Mouse (Mus musculus) frontal cortex, postnatal 14 days (tissue): ENCODE measurements around the gene Tmem98.

Experiments
- DNase-seq, 2 experiments: peaks; one replicate each; pipeline ENCODE4 v3.0.0; 2022; ENCODE audit warnings: low spot score in 2 of 2

Gene Tmem98

DNA sequence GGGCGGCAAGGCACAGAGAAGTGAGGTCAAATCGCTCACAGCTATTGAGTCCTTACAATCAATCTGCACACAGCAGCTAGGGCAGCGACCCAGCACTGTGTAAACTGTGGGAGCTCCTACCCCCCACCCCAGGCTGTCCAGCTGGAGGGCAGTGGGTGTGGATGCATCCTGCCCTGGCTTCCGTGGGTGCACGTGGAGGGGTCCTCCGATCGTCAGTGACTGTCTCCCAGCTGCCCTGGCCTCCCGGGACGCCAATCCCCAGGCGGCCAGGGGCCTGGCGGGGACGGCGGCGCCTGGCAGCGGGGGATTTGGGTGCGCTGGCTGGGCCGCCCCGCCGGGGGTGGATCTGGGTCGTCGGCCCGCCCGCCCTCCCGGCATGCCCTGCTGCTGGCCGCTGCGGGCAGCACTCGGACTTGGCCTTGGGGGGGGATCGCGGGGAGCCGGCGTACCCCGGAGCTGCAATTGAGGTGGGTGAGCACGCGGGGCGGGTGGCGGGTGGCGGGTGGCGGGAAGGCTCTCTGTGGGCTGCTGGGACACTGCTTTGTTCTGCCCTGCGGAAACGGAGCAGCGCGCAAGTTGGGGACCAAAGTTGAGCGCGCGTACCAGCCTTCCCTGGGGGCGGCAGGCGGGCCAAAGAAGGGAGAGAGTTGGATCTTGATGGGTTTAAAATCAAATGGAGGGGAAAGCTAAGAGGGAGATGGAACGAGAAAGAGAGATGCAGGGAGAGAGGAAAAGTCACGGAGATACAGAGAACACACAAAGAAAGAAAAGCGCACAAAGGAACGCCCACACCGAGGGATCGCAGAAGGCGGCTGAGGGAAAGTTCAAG lies at the start of gene Tmem98:
Tmem98 (plus strand) TSS at position 183 of the 829 bp plus-strand sequence.
- no peak for DNase-seq

GRCm38 (mm10) chr11:80761285-80761974 lies 48.5 kb upstream of the Tmem98 start:
- no peak for DNase-seq

DNA sequence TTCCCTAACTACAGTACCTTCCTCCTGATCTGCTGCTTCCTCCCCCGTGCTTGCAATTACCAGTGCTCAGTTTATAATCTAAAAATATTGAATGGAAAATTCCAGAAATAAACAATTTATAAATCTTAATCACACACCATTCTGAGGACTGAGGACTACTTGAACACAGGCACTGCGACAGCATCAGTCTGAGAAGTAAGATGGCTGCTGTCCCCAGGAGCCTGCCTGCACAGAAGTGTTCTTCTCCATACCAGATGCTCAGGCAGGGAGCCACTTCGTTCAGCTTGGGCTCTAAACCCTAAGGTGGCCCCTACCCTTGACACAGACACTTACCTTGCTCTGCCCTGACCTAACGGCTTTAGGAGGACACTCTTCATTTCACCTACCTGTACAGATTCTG lies 47.9 kb upstream of the Tmem98 start:
- no peak for DNase-seq

GRCm38 (mm10) chr11:80766068-80766467 lies 43.9 kb upstream of the Tmem98 start:
- DNase-seq = no peak

GRCm38 (mm10) chr11:80766472-80767319 lies 43.3 kb upstream of the Tmem98 start:
- DNase-seq = no peak

DNA sequence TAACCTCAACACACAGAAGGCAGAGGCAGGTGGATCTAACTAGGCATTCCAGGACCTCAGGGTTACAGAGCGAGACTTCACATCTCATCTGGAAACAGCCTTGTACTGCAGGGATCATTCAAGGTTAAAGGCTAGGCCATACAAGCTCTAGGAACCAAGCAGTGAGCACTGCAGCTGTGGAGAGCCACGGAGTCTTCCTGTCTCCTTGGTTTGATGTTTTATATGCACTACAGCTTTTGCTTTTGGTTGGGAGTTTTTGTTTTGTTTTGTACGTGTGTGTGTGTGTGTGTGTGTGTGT lies 42.7 kb upstream of the Tmem98 start:
- no peak for DNase-seq

DNA sequence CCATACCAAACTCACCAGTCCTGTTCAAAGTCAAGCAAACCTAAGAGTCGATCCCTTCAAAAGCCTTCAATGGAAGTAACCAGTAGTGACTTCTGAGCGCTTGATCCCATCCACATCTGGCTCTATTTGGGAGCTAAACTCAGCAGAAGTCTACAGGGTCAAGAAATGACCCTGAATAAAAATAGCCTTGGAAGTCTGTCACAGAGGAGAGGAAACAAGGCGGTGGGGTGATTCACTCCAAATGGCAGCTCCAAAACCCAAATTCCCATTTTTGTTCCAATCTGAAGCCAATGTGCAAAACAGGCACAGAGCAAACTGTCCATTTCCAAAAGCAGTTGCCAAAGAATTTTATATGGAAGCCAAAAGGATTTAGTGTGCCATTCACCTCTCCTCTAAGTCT lies 38.8 kb upstream of the Tmem98 start:
- DNase-seq = no peak

DNA sequence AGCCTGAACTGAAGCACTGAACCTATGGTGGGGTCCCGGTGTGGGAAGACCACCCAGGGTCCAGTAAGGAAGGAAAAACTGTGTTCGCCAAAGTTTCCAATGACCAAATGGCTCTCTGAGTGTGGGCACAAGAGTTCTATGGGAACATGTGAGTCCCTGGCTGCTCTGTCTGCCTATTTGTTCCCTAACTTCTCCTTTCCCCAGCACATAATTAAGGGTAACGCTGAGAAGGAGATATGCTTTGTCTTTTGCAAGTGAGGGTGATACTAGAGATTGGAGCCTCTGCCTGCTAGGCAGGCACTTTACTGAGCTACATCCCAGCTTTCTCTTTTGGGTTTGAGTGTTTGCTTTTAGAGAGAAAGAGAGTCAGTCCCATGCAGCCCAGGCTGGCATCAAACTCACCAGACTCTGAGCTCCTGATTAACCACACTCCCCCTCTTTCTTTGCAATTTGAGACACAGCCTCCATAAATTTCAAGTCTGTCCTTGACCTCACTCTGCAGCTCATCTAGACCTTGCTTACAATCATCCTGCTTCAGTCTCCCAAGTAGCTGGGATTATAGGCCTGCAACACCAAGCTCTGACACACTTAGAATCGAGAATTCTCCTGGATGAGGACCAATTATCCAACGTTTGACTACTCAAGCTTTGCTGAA lies 38.3 kb upstream of the Tmem98 start:
- DNase-seq = no peak

GRCm38 (mm10) chr11:80772595-80773210 lies 37.3 kb upstream of the Tmem98 start:
- DNase-seq = no peak

- DNase-seq = no peak
Measured at GRCm38 (mm10) chr11:80775535-80775934, 34.4 kb upstream of the Tmem98 start.

GRCm38 (mm10) chr11:80777708-80778107 lies 32.3 kb upstream of the Tmem98 start:
- no peak for DNase-seq

DNA sequence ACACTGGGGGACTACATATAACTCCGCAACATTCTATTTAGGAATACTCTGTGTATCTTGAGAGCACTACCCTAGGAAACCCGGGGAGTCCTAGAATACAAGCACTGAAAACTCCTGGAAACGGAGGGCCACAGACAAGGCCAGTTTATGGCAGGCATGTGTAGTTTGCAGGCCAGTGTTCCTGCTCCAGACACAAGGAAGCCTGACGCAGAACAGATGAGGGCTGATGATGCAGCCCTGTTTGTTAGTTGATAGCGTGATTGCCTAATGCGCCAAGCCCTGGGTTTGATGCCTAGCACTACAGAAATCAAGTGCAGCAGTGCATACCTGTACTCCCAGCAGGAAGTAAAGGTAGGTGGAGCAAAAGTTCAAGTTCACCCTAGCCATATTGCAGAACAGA lies 31.8 kb upstream of the Tmem98 start:
- DNase-seq = no peak

- no peak for DNase-seq
Measured at GRCm38 (mm10) chr11:80778916-80779526, 31.0 kb upstream of the Tmem98 start.

DNA sequence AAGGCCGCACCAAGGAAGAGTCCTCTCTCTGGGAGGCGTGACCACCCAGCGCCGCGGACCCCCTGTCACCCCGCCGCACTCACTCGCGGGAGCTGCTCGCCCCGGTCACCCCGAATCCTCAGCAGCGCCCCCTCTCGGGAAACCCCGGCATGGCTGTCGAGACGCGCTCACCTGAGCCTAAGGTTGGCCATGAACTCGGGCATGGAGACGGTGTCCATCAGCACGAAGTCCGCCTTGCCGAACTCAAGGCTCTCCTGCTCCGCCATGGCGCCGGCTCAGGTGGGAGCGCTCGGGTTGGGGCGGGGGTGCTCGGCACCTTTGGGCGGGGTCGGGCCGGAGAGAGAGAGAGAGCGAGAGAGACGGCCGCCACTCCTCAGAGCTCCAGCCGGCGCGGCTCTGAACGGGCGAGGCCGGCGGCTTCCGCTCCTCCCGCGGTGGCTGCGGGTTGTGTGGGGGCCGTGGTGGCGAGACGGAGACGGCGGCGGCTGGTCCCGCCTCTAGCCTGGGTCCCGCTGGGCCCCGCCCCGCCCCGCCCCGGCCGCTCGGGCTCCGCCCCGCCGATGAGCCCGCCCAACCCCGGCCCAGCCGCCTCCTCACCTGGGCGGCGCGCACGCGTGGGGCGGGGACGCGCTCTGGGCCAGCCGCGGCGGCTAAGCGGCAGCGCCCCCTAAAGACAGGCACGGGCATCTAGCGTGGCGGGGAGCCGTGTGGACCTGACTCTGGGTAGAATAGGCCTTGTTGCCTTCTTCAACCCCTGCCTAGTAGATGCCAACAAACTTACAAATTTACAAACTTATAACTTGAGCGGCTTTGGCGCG lies 30.2 kb upstream of the Tmem98 start, which contains the start of gene Myo1d:
Myo1d (minus strand) TSS at position 499 of the 818 bp plus-strand sequence.
- DNase-seq = peak; percentile 54 to 66

DNA sequence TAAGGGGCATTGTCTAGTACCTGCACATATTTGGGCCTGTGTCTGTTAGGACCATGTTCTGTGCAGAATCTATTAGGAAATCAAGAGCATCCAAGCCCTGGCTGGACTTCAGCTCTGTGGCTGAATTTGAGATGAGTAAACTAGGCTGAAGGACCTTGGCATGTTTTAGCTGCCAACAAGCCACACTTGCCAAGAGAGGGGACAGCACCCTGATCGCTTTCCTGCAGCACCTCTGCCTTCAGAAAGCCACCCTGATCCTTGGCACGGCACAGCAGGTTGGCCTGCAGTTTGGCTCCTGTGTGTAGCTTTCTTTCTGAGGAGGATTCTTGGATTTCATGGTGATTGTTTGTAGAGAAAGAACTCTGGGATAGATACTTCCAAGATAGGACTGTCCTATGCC lies 28.4 kb upstream of the Tmem98 start:
- DNase-seq = no peak

GRCm38 (mm10) chr11:80783460-80783859 lies 26.5 kb upstream of the Tmem98 start:
- no peak for DNase-seq

- DNase-seq = no peak
Measured at GRCm38 (mm10) chr11:80784294-80784743, 25.7 kb upstream of the Tmem98 start.

GRCm38 (mm10) chr11:80785672-80786071 lies 24.3 kb upstream of the Tmem98 start:
- DNase-seq = no peak

DNA sequence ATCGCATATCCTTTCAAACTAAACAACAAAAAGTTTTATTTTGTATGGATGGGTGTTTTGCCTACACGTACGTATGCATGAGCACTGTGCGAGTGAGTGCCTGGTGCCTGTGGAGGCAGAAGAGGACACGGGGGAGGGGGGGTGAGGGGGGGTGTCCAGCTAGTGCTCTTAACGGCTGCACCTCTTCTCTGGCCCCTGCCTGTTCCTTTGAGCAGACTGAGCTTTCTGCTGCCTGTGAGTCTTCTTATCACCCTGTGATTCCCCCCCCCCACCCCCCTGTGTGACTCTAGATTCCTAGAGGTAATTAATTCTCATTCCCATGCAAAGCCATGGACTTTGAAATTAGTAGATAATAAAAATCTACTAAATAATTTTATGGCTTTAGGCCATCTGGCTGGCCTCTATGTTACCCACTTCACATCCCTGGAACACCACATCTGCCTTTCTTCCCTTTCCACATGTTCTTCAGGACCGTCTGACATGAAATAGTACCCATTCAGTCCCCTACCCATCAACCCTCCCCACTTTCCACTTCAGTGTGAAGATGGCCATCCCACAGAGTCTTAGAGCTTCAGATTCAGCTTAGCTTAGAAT lies 20.2 kb upstream of the Tmem98 start:
- no peak for DNase-seq

- no peak for DNase-seq
Measured at GRCm38 (mm10) chr11:80790413-80790812, 19.6 kb upstream of the Tmem98 start.
